In genomic region chr1:190979100-190979563, GRCm38 (mm10) we compare ENCODE assay signal across 8 mouse cellular contexts. TPM values are rescaled to one million over a fixed set of nuclear protein-coding genes. Genes with fewer than 3 reads are reported as not detected.
DNase-seq lines count a peak whose midpoint lies in the region.

Gene Vash2 (minus strand): TSS chr1:190979296.

- H3K27ac ChIP-seq in macrophage: no peak within 1 kb of the TSS

- no peaks in the 10 kb centered on the region for H3K36me3 ChIP-seq in macrophage (ENCODE audit: inconsistent target)

- peak; percentile 88 for DNase-seq in adrenal gland, postnatal 10 days
- DNase-seq in embryo, embryonic 10 days (ENCODE audit: low spot score): peak; percentile 96
- DNase-seq in gastrocnemius, postnatal 25 days: peak; percentile 83
- peak; percentile 24 for DNase-seq in induced T-regulatory cell, adult 2 months (ENCODE audit: low read depth)
- peak; percentile 30 to 67 for DNase-seq in left cerebral cortex, adult 8-10 months (ENCODE audit: low spot score in 2 of 2)
- peak; percentile 60 to 61 for DNase-seq in right cerebral cortex, adult 2 months (ENCODE audit: low spot score in 2 of 2)
- no peak for DNase-seq in c-Kit-positive CD71-positive TER-119-positive erythroid progenitor cells, embryonic 14.5 days (ENCODE audit: low spot score)

- H3K79me2 ChIP-seq in macrophage (ENCODE audit: inconsistent target): no peaks in the 10 kb centered on the region

- peak within 1 kb of the TSS; percentile 20 for H3K4me3 ChIP-seq in macrophage (ENCODE audit: inconsistent target)

- 2% methylated on average over 37 of the region's 38 CpGs for WGBS in macrophage (ENCODE audit: missing documents)

RNA-seq across cellular contexts. Expression of gene Vash2, which starts in this region (rescaled TPM):
- 1 to 10 TPM; 1.3 to 3.1 TPM for total RNA-seq in adrenal gland, postnatal 10 days (2021)
- total RNA-seq in gastrocnemius, postnatal 25 days (2021): 1 to 10 TPM in 1 of 2 experiments, under 1 TPM in 1; 0.59 to 1.7 TPM
- 1 to 10 TPM; 2.0 to 3.0 (median 2.6) TPM for total RNA-seq in left cerebral cortex, adult 8-10 months (2022)
- total RNA-seq in macrophage (2018; cell fraction: chromatin; rRNA removed): 1 to 10 TPM in 11 of 26 experiments, under 1 TPM in 14, not detected in 1; 0.15 to 7.6 (median 0.91) TPM
- 1 to 10 TPM in 12 of 26 experiments, under 1 TPM in 14; 0.38 to 3.7 (median 0.87) TPM for total RNA-seq in macrophage (2018; cell fraction: cytosol; rRNA removed)
- 1 to 10 TPM in 12 of 26 experiments, under 1 TPM in 14; 0.14 to 6.1 (median 0.99) TPM for total RNA-seq in macrophage (2018; cell fraction: nucleus; rRNA removed)
- polyA plus RNA-seq in macrophage (2018): 1.9 to 3.0 TPM (median 2.0 TPM) in 3 replicates
